Mouse (Mus musculus) embryonic facial prominence, embryonic 11.5 days (tissue): ENCODE measurements around the gene Usf2. TPM values are rescaled to one million over a fixed set of nuclear protein-coding genes. Genes with fewer than 3 reads are reported as not detected.
"Not testable (repeated sequence)": the region's sequence is repeated elsewhere in the genome, so short reads cannot be mapped to it uniquely, and the experiment has no call there.

Experiments used
- ATAC-seq: fragments of 200-750 bp; cut with Nextera tagmentation; replicated peaks from 2 replicates; pipeline ENCODE4 v1.8.0; 2017; ENCODE audit warnings: low read depth; ENCODE audit not compliant: insufficient number of reproducible peaks, low FRiP score, low TSS enrichment
- DNase-seq: peaks from one replicate; pipeline ENCODE4 v3.0.0-alpha.2; 2015; ENCODE audit warnings: low spot score
- H3K27ac ChIP-seq: fragments of 300-500 bp; sonication (generic); replicated peaks from 2 replicates; pipeline ENCODE4 v1.5.1; 2014; ENCODE audit warnings: mild to moderate bottlenecking, low read depth, low read length, control low read depth
- H3K27me3 ChIP-seq: fragments of 300-500 bp; sonication (generic); 2 replicates; pipeline ENCODE4 v1.6.1; 2014; ENCODE audit warnings: mild to moderate bottlenecking, low read length, moderate library complexity, mixed read lengths; ENCODE audit not compliant: control insufficient read depth, insufficient read depth
- H3K36me3 ChIP-seq: fragments of 300-500 bp; sonication (generic); replicated peaks from 2 replicates; pipeline ENCODE4 v1.6.1; 2014; ENCODE audit warnings: low read depth, mild to moderate bottlenecking, low read length, moderate library complexity, mixed read lengths; ENCODE audit not compliant: control insufficient read depth, insufficient read depth
- H3K4me1 ChIP-seq: fragments of 300-500 bp; sonication (generic); 2 replicates; pipeline ENCODE4 v1.6.1; 2014; ENCODE audit warnings: low read length, mixed read lengths; ENCODE audit not compliant: control insufficient read depth, insufficient read depth
- H3K4me2 ChIP-seq: fragments of 300-500 bp; sonication (generic); 2 replicates; pipeline ENCODE4 v1.6.1; 2014; ENCODE audit warnings: low read depth, mild to moderate bottlenecking, control low read depth, low read length, moderate library complexity
- H3K4me3 ChIP-seq: fragments of 300-500 bp; sonication (generic); 2 replicates; pipeline ENCODE4 v1.5.1; 2014; ENCODE audit warnings: low read depth, low read length, control low read depth
- H3K9ac ChIP-seq: fragments of 300-500 bp; sonication (generic); replicated peaks from 2 replicates; pipeline ENCODE4 v1.6.1; 2014; ENCODE audit warnings: mild to moderate bottlenecking, control low read depth, low read length
- H3K9me3 ChIP-seq: fragments of 300-500 bp; sonication (generic); replicated peaks from 2 replicates; pipeline ENCODE4 v1.6.1; 2016; ENCODE audit warnings: mild to moderate bottlenecking, low read length, inconsistent platforms, mixed read lengths; ENCODE audit not compliant: control insufficient read depth
- WGBS: fragments of 180-500 bp; shearing (Covaris S2); extraction: QIAGEN DNeasy Blood & Tissue Kit; methylation state at CpG from one replicate; pipeline ENCODE4 v1.1.7; 2014; 5-methylcytosine and 5-hydroxymethylcytosine counted together
- polyA plus RNA-seq: library from polyadenylated mRNA; unstranded; fragments of >200 nt; fragmentation: Nextera tagmentation; extraction: Ambion mirVana; gene quantifications from 2 replicates; pipeline ENCODE4 v1.2.1, GENCODE M21; 2014

The Usf2 gene
- polyA plus RNA-seq, 1 experiment from 2014 or later = 21.9 TPM

DNA sequence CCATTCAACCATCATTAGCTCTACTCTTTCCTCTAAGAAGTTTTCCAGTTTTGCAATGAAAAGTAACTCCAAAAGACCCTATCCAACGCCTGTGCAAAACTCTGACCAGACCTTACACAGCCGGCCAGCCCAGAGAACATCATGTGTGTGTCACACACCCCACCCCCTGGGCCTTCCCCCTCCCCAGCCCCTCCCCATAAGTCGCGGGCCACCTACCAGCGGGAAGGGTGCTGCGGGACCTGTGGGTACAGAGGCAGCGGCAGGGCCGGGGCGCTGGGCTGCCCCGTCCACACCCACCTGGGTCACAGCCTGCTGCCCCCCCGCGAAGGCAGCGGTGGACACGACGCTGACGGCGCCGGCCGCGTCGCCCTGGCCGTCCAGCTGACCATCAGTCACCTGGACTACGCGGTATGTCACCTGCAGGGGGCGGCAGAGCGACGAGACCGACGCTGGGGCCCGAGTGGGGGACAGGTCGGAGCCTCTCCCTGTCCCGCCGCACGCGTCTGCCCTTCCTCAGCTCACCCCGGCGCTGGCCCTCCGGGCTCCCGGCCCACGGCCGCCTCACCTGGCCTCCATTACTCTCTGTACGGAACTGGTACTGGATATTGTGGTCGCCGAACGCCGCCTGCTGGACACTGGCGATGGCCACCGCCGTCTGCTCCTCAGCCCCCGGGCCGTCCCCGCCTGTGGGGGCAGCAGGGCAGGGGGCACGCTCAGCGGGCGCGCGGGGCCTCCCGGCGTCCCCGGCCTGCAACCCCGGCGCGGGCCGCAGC, 833 bp downstream of the Usf2 start:
- Histone ChIP-seq H3K4me1 (no peaks in the 10 kb centered on the region), H3K9me3 (no peaks in the 10 kb centered on the region), H3K4me3 (peak overlapping the region; percentile 97), H3K36me3 (peaks cover 9% of the 10 kb centered on the region), H3K4me2 (peak overlapping the region; percentile 89), H3K9ac (peak overlapping the region; percentile 99), H3K27me3 (no peaks in the 10 kb centered on the region), H3K27ac (peak overlapping the region; percentile 97)
- DNase-seq (peak; percentile 91), ATAC-seq (peak; percentile 74)
- WGBS = under 1% methylated on average over 60 of the region's 64 CpGs

DNA sequence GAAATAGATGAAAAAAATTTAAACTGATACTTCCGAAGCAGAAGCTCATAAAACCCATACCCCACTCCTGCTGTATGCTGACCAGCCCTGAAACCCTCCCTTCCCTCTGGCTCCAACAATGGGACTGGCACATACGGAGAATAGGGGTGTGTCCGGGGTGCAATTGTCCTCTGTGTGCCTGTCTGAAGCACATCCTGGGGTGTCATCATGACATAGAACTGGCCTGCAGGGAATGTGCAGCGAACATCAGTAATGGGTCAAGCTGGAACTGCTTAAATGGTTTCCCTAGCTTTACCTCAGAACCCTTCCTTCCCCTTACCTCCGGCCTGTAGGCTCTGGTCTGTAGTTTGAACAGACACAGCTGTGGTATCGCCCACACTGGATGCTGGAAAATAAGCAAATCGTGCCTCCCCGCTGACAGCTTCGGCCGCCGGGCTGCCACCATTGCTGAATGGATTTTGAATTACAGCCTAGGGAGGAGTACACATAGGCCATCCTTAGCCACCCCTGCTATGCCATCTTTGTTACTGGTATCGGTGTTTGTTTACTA, 1.6 kb downstream of the Usf2 start:
- H3K9me3 ChIP-seq = no peaks in the 10 kb centered on the region
- DNase-seq (no peak), ATAC-seq (no peak)
- H3K27ac ChIP-seq = no peak overlapping the region
- no peak overlapping the region for H3K9ac ChIP-seq
- H3K27me3 ChIP-seq = no peaks in the 10 kb centered on the region
- peaks cover 9% of the 10 kb centered on the region for H3K36me3 ChIP-seq
- H3K4me2 ChIP-seq = peak overlapping the region; percentile 89; the same call in 1 of the 2 replicates
- H3K4me3 ChIP-seq = peak overlapping the region; percentile 97
- 88% methylated on average over 12 of the region's 12 CpGs for WGBS
- no peaks in the 10 kb centered on the region for H3K4me1 ChIP-seq

DNA sequence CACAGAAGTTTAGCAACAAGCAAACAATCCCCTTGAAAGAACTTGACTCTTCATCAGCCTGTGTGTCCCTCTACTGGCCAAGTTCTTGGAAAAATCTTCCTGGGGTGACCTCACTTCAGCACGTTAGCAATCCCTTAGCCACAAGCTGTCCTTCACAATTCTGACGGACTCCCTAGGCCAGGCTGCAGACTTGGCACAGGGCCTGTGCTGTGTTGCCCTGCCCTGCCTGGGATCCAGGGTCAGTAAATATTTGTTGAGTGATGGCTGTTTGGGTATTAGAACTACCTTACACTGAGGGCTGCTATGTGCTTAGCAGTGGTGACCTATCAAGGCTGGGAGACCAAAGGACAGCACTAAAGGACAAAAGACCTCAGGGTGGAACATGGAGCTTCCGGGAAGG, 2.6 kb downstream of the Usf2 start:
- Histone ChIP-seq H3K4me1 (no peaks in the 10 kb centered on the region), H3K36me3 (peaks cover 9% of the 10 kb centered on the region), H3K4me3 (no peak overlapping the region), H3K9me3 (no peaks in the 10 kb centered on the region), H3K4me2 (no peak overlapping the region), H3K9ac (no peak overlapping the region), H3K27ac (no peak overlapping the region), H3K27me3 (no peaks in the 10 kb centered on the region)
- no peak for ATAC-seq
- DNase-seq = no peak
- 88% methylated on average over 3 of the region's 3 CpGs for WGBS

DNA sequence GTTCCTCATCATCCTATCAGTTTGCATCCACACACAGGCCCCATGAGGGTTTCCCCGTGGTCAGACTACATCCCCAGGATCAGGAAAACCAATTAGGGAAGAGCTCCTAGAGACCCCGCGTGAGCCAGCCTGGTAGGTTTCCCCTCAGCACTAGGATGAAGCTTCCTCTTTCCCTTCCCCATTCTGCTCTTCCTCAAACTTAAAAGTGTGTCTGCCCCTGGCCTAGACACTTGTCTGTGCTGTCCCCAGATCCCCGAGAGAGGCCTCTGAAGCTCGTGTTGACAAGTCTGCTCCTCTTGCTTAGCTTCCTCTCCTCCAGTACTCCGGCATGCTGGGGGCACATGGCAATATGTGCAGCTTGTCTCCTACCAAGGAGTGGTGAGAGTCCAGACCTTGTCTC, 3.1 kb downstream of the Usf2 start:
- H3K27me3 ChIP-seq = no peaks in the 10 kb centered on the region
- DNase-seq = no peak
- H3K4me3 ChIP-seq = no peak overlapping the region
- H3K9ac ChIP-seq = no peak overlapping the region
- 87% methylated on average over 6 of the region's 6 CpGs for WGBS
- no peaks in the 10 kb centered on the region for H3K9me3 ChIP-seq
- ATAC-seq = no peak
- no peak overlapping the region for H3K27ac ChIP-seq
- H3K36me3 ChIP-seq = peaks cover 9% of the 10 kb centered on the region
- no peak overlapping the region for H3K4me2 ChIP-seq
- H3K4me1 ChIP-seq = no peaks in the 10 kb centered on the region

DNA sequence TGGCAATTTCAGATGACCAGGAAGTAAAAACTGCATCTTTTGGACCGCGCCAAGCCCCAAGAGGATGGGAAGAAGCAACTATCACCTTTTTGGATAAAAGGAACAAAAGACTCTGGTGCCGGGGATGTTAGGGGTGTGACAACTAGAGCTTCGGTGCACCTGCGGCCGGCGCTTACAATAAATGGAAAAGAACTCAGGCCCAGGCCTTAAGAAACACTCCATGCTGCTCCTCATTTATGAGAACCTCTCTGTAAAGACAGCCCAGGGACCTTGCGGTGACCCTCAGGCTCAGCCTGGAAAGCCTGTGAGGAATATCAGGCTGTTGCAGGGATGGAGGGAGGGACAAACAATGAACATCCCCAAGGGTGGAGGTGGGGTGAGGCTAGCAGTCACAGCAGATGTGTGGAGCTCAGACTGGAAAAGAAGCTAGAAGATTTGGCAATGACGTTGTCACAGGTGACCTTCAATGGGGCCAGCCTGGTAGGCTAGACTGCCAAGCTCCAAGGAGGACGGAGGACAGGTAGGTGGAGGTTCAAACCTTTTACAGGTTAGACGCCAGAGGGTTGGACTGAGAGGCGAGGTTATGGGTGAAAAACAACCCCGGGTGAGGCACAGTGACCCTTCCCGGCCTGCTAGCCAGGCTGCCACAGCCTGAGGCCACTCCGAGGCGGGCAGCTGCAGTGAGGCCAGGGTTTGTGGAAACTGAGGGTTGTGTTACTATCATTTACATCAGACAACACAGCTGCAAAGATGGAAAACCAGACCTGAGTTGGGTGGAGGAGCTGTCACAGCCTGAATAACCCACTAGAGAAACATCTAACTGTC, 4.0 kb downstream of the Usf2 start:
- no peaks in the 10 kb centered on the region for H3K27me3 ChIP-seq
- ATAC-seq = no peak
- H3K9me3 ChIP-seq = no peaks in the 10 kb centered on the region
- peaks cover 9% of the 10 kb centered on the region for H3K36me3 ChIP-seq
- no peak overlapping the region for H3K4me3 ChIP-seq
- H3K4me2 ChIP-seq = no peak overlapping the region
- WGBS = 89% methylated on average over 16 of the region's 16 CpGs
- DNase-seq = no peak
- no peaks in the 10 kb centered on the region for H3K4me1 ChIP-seq
- H3K27ac ChIP-seq = no peak overlapping the region
- H3K9ac ChIP-seq = no peak overlapping the region

DNA sequence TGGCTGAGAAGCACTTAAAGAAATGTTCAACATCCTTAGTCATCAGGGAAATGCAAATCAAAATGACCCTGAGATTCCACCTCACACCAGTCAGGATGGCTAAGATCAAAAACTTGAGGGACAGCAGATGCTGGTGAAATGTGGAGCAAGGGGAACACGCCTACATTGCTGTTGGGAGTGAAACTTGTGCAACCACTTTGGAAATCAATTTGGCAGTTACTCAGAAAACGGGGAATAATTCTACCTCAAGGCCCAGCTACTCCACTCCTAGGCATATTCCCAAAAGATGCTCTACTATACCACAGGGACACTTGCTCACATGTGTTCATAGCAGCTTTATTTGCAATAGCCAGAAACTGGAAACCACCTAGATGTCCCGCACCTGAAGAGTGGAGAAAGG, 6.7 kb downstream of the Usf2 start:
- H3K36me3 ChIP-seq, H3K9ac ChIP-seq, H3K4me1 ChIP-seq, DNase-seq, H3K27me3 ChIP-seq, H3K4me2 ChIP-seq, ATAC-seq, H3K9me3 ChIP-seq, H3K4me3 ChIP-seq, H3K27ac ChIP-seq: not testable (repeated sequence)
- WGBS = 87% methylated on average over 3 of the region's 3 CpGs

DNA sequence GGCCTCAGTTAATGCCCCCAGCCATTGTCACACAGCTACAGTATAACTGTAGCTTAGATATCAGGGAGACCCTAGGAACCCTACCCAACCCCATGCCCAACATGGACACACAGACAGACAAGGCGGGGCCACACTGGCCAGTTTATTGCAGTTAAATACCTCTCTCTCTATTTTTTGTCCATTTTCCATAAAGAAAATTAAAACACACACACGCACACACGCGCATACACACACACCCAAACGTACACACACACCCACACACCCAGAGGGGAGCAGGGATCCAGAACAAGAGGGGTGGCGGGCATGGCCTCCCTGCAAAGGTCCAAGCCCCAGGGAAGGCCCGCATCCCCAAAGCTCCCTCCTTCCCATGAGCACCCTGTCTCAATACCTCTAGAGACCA, 10.7 kb downstream of the Usf2 start:
- H3K36me3 ChIP-seq = no peaks in the 10 kb centered on the region; the same call in 1 of the 2 replicates
- no peak for ATAC-seq
- H3K4me3 ChIP-seq = no peak overlapping the region
- no peaks in the 10 kb centered on the region for H3K9me3 ChIP-seq
- DNase-seq = no peak
- no peak overlapping the region for H3K4me2 ChIP-seq
- WGBS = 96% methylated on average over 7 of the region's 7 CpGs
- H3K27ac ChIP-seq = no peak overlapping the region
- no peaks in the 10 kb centered on the region for H3K27me3 ChIP-seq
- no peak overlapping the region for H3K9ac ChIP-seq
- H3K4me1 ChIP-seq = no peaks in the 10 kb centered on the region

DNA sequence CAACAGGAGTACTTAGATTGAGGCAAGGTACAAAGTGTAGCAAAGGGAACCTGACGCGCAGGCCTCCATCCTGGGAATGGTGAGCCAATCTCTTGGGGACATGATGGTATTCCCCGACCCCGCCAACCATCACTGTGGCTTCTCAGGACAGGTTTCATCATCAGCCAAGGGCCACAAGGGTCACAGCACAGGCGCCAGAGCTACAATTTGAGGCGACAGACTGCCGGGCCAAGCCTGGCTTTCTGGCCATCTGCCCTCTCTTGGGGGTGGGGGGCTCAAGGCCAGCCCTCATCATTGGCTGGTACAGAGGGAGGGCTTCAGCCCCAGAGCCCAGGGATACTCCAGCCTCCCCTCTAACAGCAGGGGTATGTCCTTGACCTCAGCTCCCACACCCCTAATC, 11.1 kb downstream of the Usf2 start:
- not testable (repeated sequence) for H3K4me3 ChIP-seq, H3K36me3 ChIP-seq, H3K4me2 ChIP-seq, H3K9me3 ChIP-seq, ATAC-seq, H3K9ac ChIP-seq, H3K27me3 ChIP-seq, DNase-seq, H3K27ac ChIP-seq, H3K4me1 ChIP-seq
- WGBS = 94% methylated on average over 7 of the region's 7 CpGs
